Mouse (Mus musculus) heart, adult 8-10 months (tissue): ENCODE data around the gene Exph5. TPM values are rescaled to one million over a fixed set of nuclear protein-coding genes. Genes with fewer than 3 reads are reported as not detected.

Source experiments
- DNase-seq: peaks from one replicate; pipeline ENCODE4 v3.0.0; 2022; ENCODE audit warnings: low spot score
- total RNA-seq, 4 experiments: library from RNA; stranded (reverse); gene quantifications; 2 replicates each; pipeline ENCODE4 v1.2.4; 2022

Exph5 gene
- total RNA-seq, 4 experiments from 2014 or later: 0.13 to 0.56 (median 0.24) TPM

DNA sequence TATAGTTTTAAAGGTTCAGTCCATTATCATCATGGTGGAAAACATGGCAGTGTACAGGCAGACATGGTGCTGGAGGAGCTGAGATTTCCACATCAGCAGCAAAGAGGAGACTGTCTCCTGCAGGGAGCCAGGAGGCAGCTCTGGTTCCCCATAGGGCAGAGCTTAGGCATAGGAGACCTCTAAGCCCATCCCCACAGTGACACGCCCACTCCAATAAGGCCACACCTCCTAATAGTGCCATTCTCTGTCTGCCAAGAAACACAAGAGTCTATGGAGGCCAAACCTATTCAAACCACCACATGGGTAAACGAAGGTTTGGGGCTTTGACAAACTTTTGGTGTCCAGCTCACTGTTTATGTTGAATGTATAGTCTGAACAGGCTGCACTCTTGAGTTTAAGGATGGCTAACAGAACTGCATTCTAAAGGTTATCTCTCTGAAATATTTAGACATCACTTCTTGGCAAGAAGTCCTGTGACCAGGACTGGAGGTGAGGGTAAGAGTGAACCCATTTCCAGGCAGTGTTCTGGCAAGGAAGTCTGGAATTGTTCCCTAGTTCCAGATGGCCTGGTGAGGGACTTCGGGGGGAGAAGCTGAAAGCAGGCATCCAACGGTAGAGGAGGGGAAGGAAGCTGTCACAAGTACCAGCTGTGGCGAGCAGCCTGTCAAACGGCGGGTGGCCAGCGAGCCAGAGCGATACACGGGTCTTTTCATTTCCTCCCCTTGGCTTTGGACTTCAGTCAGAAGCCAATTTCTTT, 19.6 kb downstream of the Exph5 start:
- DNase-seq: no peak

DNA sequence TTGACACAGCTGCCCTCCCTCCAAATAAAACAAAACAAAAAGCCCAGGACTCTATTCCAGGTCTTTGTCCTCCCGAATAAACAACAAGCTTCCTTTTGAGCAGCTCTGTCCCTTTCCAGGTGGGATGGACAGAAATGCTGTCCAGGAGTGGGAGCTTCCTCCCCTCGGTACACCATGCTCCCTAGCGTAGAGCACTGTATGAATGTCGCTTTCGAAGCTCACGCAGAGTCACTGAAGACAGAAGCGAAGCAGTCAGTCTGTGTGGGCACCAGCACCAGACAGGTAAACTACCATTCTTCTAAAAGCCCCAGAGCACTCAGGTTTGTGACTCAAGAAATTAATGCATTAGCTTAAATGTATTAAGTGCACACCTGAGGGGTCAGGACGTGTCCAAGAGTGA, 20.2 kb downstream of the Exph5 start:
- DNase-seq: no peak

DNA sequence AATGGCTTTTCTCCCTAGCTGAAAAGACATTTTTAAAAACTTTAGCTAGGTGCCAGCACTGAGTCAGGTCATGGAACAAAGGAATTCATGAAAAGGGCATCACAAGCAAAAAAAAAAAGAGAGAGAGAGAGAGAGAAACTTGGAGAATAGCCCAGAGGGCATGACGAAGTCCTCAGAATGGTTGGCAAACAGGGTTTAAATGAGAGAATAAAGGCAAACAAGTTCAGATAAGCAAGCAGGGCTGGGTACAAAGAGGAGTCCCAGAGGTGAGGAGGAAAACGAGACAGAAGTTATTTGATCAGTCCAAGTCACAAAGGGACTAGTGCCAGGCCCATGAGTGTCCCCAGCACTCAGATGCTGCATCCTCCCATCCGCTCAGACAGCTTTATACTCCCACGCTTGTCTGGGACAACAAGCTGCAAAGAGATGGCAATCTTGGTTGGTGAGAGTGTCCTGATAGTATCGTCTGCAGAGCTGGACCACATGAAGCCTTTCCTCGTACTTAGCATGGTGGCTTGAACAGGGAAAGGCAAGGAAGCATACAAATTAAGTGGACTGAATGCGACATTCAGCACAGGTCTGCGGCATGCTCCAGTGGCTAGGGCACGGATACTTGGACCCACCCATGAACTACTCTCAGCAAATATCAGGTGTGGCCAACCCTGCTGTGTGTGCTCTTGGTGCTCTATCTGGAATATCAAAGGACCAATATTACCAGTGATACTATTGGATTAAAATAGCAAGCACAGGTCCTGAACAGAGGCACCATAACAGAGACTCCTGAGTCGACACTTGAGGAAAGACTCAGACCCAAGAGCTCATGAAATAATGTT, 22.2 kb downstream of the Exph5 start:
- DNase-seq: no peak

DNA sequence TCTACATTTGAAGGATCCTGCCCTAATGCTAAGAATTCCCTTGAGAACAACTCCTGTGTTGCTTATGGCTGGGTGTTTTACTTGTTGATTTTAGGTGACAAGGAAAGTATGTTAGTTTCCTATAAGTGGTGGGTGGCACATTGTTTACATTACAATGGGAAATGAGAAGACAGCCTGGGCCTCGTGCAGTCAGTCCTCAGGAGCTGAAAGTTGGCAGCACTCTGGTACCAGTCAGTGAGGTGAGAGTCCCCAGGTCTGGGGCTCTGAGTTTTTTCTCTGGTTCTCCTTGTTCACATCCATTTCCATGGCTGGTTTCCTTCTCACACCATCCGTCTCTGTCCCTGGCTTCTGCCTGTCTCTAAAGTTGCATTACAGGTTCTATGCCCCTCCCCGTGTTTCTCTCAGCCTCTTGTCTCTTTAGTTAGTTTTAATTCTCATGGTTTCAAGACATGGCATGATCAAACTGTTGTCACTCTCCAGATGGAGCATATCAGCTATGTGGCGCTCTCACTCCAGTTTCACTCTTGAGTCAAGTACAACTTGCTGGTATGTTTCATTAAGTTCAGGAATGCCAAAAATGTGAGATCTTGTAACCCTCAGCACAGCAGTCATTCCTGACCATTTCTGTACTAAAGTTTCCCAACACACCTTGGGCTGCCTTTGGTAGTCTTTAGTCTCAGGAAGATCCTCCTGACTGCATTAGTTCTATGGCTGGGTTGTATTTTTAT, 24.1 kb downstream of the Exph5 start:
- no peak for DNase-seq

DNA sequence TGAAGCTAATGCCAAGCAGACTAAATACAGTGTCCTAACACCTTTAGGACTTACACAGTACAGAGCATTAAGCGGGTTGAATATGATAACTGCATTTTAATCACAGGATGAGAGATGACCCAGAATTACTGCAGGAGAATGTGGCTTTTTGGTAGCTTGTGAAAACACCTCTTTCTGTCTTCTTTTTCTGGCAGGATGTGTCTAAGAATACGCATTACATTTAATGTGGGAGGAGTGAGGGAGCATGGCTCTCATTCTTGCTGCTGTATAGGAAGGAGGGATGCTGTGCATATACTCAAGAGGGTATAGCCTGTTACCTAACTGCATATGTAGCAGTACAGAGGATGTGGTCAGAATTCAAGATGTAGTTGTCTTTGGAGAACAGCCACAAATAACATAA, 26.7 kb downstream of the Exph5 start:
- DNase-seq: no peak

DNA sequence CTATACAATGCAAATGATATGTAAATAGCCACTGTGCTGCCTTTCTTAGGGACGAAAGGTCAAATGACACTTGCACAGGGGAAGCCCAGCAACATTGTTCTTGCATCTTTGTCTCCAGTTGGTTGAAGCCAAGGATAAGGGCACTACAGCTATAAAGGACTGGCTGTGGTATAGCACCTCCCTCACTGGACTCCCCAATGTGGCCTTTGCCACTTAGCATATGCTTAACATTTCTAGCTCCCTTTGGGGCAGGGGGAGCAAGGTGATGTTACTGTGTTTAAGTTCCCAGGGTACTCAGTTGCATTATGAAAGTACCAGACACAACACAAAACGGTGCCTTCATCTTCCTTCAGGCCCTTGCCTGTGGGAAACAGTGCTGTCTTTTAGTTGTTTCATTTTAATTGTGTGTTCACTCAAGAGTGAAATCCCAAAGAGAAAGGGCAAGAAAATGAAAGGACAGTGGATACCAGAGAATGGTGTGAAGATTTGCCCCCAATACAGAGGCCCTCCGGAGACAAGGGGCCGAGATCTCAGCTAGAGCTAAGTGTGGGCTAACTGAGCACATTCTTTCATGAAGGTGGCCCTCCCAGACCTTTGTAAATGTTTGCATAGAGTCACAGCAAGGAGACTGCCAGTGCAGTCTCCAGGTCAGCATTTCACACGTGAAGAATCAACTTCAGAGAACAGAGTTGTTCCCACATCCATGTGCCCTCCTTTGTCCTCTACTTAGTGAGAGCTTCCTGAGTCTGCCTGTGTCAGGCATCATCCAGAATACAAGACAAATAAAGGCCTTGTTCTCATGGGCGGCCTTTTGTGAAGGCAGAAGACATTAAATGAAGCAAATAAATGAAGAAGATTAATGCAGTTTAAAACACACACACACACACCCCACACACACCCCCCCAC, 28.1 kb downstream of the Exph5 start:
- DNase-seq: no peak

DNA sequence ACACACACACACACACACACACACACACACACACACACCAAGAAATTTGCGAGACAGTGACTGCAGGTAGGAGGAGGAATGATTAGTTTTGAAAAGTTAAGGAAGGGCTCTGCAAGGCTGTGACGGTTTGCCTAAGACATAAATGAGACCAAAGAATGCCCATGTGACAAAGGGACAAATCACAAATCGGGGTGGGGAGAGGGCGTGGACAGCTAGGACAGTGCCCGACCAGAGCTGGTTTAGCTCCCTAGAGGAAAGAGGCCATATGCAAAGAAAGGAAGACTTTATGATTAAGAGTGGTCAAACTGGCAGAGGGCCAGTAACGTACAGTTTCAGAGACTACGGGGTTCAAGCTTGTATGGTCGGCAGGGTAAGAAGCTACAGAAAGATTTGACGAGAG, 28.8 kb downstream of the Exph5 start:
- DNase-seq: no peak

DNA sequence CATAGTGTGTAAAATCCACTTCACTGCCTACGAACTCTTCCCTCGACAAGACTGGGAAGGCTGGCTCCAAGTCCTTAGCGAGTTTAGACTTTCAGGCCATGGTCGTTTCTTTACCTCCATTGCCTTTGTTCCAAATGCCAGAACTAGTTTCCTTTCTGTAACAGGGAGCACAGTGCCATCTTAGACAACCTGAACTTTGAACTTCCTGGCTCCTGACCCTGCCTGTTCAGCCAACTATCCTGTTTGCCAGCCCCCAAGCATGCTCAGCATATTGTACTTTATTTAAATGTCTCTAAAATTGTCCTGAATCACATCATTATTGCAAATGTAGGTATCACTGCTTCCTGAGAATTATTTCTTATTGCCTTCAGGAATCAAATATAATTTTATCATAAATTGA, 32.0 kb downstream of the Exph5 start:
- DNase-seq: no peak

DNA sequence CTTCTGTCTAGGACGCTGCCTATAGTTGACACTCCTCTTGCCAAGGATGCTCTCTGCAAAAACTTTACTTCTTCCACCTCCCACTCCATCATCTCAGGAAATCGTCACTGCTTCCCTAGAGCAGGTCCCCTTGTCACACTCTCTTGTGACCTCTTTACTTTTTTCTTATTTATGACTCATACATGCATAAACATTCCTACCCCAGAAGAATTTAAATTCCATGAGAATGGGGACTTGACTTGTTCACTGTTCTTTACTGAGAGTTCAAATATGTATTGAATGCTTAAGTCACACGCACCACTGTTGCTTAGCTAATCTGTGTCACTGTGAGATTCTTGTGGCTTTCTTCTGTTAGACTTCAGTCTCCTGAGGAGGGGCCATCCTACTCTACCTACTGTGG, 33.7 kb downstream of the Exph5 start:
- DNase-seq: no peak

DNA sequence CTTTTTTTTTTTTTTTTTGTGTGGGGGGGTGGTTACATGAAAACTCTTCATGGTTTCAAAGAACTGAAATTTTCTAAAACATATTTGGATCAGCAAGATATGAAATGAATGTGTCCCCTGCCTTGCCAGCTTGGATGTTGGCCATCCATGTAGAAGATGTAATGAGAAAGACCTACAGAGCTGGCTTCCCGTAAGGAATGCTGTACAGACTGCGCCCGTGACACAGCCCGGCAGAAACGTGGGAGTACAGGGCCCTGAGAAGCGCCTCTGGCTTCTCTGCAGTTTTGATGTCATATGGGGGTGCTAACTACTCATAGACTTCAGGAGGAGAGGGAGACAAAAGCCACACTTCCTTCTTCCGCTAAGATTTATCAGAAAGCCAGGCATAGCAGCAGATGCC, 38.1 kb downstream of the Exph5 start:
- no peak for DNase-seq

DNA sequence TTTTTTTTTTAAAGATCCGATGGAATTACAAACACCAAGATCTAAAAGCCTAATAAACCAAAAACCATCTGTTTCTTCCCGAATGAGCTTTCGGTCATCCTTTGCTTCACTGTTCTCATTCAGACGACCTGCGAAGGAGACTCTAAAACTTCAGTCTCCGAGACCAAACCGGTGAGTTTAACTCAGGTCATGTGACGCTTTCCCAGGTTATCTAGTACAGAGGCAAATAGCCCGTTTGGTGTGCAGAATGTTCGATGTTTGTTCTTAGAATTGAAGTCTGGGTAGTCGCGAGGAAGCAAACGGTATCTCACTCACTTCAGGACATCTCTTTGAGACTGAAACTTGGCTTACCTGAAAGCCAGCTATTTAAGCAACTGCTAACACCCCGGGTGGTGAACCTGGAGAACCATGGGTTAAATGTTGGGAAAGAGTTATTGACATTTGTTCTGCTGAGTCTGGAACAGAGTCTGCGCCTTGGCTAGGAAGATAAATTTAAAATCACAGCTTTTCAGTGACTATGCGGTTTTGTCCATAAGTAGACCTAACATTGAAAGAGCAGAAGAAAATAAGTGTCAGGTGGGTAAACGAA, 39.0 kb downstream of the Exph5 start:
- no peak for DNase-seq

DNA sequence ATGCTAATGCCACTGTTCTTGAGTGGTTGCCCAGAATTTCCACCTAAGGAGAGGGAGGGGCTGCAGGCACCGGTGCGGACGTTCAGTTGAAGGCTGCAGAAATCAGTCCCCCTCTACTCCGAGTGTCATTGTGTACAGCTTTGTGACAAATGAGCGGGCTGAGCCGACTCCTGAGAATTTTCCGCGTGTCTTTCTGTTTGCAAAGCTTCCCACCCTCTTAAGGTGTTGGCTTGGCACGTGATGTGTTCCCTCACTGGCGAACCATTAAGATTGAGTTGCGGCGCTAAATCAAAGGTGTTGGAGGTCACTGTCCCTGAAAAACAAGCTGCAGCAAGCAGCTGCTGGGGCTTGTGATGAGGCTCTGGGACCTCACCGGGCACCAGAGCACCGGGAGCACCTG, 39.5 kb downstream of the Exph5 start:
- DNase-seq: peak; percentile 1

DNA sequence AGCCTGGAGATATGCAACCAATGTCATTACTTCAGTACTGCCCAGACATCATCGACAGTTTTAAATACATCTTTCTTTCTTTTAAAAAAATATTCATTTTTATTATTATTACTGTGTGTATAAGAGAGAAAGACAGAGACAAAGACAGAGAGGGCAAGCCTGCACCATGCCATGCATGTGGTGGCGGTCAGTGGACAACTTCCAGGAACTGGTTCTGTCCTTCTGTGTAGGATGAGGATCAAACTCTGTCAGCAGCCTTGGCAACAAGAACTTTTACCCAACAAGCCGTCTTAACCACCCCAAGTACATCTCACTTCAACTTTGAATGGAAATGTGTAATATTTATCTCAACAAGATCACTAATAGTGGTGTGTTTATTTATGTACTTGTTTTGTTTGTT, 40.5 kb downstream of the Exph5 start:
- no peak for DNase-seq

DNA sequence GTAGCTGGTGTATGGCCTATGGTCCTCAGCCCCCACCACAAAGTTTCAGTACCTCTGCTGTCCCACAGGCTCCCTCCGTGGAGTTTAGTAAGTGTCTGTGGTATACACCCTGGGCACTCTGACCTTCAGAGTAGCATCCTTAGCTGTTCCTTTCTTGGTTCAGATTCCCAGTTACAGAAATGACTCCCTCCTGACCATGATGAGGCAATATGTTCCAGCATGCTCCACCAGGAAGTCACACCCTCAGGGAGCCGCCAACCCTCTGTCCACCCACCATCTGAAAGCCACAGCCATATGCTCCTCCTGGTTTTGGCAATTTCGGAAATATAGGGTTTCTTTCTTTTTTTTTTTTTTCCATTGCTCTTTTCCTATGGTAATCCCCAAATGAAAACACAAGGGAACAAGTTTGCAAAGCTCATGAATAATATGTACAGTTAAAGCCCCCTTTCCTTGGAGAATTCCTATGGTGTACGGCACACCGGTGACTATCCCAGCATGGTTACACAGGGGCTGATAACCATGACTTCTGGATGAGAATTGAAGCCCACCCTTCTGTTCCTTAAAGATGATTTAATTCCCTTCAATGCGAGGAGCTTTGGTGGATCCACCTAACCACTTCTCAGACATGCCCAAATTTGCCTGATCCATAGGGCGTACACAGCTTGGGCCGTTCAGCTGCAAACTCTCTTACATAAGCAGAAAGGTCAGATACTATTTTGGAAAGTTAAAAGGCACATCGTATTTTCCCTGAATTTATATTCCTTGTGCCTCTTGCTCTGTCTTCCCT, 43.4 kb downstream of the Exph5 start:
- DNase-seq: no peak

DNA sequence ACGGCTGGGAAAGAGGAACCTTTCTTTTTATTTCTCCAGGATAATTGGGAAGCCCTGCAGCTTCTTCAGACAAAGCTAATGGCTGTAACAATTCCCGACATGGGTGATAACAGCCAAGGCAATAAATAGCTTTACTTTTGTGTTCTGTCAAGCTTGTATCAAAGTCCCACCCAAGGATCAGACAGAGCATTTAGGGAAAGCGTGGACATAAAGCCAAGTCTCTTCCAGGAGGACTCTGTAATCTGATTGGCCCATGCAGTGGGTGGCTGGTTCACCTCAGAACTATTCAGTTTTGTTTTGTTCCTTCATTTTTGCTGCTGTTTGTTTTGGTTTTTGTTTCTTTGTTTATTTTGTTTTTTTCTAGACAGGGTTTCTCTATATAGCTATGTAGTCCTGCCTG, 44.3 kb downstream of the Exph5 start:
- no peak for DNase-seq

DNA sequence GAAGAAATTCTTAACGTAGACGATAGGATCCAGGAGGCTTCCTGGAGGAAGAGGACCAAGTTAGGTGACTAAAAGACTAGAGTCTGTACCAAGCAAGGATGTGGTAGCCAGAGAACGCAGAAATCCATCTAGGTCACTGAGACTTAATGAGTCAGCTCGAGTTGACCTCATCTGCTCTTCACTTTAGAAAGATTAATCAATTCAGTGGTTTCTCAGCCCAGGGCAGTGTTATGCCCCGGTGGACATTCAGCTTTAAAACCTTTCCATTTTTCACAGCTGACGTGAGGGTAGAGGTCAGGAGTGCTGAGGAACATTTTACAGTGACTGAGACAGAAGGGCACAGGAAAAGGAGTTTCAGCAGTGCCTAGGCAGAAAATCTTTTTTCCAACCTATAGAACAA, 44.9 kb downstream of the Exph5 start:
- no peak for DNase-seq

DNA sequence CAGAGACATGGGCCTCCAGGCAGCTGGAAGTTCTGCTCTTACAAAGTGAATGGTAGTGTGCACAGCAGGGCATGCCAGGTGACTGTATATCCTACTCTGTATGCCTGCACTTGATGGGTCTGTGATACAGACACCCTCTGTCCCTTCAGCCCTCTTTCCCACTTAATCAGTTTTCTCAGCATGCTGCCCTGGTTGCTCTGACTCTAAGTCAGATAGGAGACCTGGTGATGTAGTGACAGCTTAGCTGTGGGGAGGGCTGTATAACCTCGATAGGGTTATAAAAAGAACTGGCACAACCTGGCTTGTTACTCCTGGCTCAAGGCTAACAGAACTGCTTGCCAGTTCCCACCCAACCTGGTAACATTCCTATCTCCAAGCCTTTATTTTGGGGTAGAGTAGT, 47.7 kb downstream of the Exph5 start:
- peak; percentile 15 for DNase-seq

DNA sequence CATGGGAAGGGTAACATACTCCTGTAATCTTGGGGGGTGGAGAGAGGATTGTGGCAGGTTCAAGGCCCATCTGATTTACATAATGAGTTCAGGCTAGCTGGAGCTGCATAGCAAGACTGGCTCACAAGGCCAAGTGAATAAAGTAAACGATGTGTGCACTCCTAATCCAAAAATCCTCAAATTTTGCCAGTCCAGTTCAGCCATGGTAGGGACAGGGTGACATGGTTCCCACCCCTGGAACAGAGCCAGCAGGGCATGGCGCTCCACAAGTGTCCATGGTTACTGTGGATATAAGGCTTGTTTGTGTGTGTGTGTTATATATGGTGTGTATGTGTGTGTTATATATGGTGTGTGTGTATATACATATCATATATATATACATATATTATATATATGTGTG, 48.9 kb downstream of the Exph5 start:
- DNase-seq: no peak

DNA sequence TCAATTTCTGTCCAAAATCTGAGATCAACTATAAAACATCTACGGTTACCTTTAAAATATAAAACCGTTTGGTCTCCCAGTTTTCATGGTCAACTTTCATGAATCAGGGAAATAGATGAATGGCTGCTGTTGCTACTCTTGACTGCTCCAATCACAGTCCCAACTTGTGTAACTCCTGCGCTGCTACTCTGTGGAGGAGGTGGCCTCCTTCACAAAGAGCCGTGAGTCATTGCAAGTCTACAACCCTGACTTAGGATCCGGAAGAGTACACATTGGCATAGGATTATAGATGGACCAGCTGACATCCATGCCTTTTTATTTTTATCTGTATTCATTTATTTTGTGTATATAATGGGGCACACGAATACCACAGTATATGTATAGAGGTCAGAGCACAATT, 50.4 kb downstream of the Exph5 start:
- no peak for DNase-seq

DNA sequence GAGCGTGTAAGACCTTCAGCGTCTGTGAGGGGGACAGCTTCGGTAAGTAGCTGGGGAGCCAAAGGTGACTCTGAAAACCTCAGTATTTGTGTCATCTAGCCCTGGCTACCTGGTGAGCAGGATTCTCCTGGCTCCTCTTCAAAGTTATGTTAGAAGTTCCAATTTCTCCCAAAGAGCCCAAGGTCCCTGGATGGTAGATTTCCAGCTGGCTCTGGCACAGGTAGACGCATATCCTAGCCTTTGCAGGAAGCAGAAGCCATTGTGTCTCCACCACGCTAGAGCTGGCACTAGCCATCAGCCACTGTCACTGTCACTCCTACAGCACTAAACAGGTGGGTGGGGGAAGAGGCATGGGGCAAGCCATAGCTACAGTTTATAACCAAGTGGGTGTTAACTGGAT, 51.7 kb downstream of the Exph5 start:
- no peak for DNase-seq
